Mouse (Mus musculus) MEL (cell line): ENCODE results near the gene Wdr4.

ENCODE experiments used
- CTCF ChIP-seq, 3 experiments: IDR thresholded peaks in 2 of 3; conservative IDR thresholded peaks in 1 of 3; 2 replicates each; pipeline ENCODE4 v1.5.1; 2011 to 2012; ENCODE audit warnings: low read length in 3 of 3, low read depth in 2 of 3, mild to moderate bottlenecking in 2 of 3, improper control_type of control experiment in 1 of 3, inconsistent platforms in 1 of 3, mixed read lengths in 1 of 3, moderate library complexity in 1 of 3; ENCODE audit not compliant: control insufficient read depth in 1 of 3, insufficient read depth in 1 of 3, poor library complexity in 1 of 3, severe bottlenecking in 1 of 3
- EP300 ChIP-seq, 2 experiments: IDR thresholded peaks; 2 replicates each; pipeline ENCODE4 v1.6.1; 2011; ENCODE audit warnings: improper control_type of control experiment in 2 of 2, low read length in 2 of 2, low read depth in 1 of 2, mild to moderate bottlenecking in 1 of 2
- MAZ ChIP-seq: IDR thresholded peaks from 2 replicates; pipeline ENCODE4 v1.6.1; 2012; ENCODE audit warnings: low read depth, mild to moderate bottlenecking, inconsistent platforms, low read length, improper control_type of control experiment
- MEF2A ChIP-seq: IDR thresholded peaks from 2 replicates; pipeline ENCODE4 v1.6.1; 2014; ENCODE audit warnings: low read depth, mild to moderate bottlenecking, inconsistent platforms, low read length, improper control_type of control experiment; ENCODE audit not compliant: poor library complexity, insufficient replicate concordance, severe bottlenecking; ENCODE audit errors: extremely low read depth

DNA sequence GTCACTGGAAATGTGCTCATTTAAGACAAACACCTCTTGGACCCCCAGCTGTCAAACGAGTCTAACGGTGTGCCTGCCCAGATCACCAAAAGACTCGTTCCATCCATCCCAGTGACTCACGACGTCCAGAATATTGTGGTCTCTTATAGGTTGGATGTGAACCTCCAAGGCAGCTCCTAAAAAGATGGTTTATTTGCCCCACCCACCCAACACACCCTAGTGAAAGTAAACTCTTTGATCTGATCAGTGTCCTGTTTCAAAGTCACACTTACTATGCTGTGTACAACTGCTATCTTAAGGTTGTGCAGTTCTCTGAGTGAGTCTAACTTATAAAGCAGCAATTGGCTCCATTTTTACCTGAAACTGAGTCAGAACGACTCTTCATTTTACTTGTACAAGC, 7.2 kb downstream of the Wdr4 start:
- TF ChIP-seq MAZ: no peak
- TF ChIP-seq CTCF (IDR thresholded peaks at IDR 0.05 in 2 of 3, conservative IDR thresholded peaks at IDR 0.05 in 1 of 3; ENCODE audit: control insufficient read depth in 1 of 3, insufficient read depth in 1 of 3, low read depth in 2 of 3, low read length in 3 of 3, poor library complexity in 1 of 3, severe bottlenecking in 1 of 3): no peak
- no peak for TF ChIP-seq EP300 (IDR thresholded peaks at IDR 0.05; ENCODE audit: low read depth in 1 of 2, low read length in 2 of 2)
- no peak for TF ChIP-seq MEF2A
